Mouse (Mus musculus): Measurements from ENCODE around the gene Amn.
A peak's percentile ranks its signal among the peaks of the same experiment; 100 is the strongest.

Amn gene

GRCm38 (mm10) chr12:111267673-111268325, 3.1 kb upstream of the Amn start:
- DNase-seq (ENCODE audit: low spot score in 2 of 2), result no peak

DNA sequence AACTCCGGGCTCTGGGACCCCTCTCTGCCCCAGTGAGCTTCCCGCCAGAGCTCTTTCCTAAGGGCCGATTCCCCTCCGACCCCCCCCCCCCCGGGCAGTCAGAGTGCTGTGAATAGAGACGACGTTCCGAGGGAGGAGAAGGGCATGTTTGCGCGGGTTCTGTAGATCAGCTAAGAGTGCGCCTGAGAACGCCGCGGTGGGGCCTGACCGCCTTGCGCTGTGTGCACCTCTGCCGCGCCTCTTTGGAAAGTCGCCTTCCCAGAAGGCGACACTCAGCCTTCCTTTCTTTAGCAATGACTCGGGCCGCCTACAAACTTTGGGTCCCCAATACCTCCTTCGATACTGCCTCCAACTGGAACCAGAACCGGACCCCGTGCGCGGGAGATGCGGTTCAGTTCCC, 511 bp downstream of the Amn start:
- no peak for DNase-seq (ENCODE audit: low spot score in 2 of 2)

GRCm38 (mm10) chr12:111271966-111272365, 1.1 kb downstream of the Amn start:
- DNase-seq (ENCODE audit: low spot score in 2 of 2), result no peak

DNA sequence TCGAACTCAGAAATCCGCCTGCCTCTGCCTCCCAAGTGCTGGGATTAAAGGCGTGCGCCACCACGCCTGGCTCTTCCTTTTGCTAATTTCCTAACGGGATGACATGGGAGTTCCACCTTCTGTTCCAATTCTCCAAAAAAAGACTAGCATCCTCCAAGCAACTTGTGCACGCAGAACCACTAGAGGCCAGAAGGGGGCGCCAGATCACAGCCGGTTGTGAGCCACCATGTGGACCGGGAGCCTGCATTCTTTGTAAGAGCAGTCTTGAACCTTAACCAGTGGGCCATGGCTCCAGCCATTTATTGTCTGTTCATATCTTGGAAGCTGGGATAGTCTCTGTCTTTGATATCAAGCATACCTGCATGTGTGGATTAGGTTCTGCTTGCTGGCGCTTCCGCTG, 1.5 kb downstream of the Amn start:
- DNase-seq (ENCODE audit: low spot score in 2 of 2), result peak; percentile 81 to 87

GRCm38 (mm10) chr12:111274006-111274405, 3.1 kb downstream of the Amn start:
- no peak for DNase-seq (ENCODE audit: low spot score in 2 of 2)

DNA sequence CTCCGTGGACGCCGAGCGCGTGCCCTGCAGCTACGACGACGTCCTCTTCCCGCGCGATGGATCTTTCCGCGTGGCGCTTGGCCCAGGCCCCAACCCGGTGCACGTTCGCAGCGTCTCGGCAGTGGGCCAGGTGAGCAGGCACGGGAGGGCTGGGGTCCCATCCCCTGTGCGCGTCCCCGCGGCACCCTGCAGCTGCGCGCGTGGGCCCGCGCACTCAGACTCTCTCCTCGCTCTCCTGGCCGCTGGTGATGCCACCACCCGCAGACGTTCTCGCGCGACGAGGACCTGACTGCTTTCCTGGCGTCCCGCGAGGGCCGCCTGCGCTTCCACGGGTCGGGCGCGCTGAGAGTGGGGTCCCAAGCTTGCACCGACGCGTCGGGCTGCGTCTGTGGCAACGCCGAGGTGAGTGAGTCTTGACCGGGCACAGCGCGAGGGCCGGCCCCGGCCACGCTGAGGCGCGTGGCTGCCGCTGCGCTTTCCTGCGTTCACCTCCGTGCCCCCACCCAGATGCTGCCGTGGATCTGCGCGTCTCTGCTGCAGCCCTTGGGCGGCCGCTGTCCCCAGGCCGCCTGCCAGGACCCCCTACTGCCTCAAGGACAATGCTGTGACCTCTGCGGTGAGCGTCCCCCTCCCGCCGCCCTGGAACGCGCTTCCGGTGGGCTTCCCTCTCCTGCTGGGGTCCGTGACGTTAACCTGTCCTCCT, 3.7 kb downstream of the Amn start:
- peak in 1 of 2 experiments; percentile 37 for DNase-seq (ENCODE audit: low spot score in 2 of 2)

DNA sequence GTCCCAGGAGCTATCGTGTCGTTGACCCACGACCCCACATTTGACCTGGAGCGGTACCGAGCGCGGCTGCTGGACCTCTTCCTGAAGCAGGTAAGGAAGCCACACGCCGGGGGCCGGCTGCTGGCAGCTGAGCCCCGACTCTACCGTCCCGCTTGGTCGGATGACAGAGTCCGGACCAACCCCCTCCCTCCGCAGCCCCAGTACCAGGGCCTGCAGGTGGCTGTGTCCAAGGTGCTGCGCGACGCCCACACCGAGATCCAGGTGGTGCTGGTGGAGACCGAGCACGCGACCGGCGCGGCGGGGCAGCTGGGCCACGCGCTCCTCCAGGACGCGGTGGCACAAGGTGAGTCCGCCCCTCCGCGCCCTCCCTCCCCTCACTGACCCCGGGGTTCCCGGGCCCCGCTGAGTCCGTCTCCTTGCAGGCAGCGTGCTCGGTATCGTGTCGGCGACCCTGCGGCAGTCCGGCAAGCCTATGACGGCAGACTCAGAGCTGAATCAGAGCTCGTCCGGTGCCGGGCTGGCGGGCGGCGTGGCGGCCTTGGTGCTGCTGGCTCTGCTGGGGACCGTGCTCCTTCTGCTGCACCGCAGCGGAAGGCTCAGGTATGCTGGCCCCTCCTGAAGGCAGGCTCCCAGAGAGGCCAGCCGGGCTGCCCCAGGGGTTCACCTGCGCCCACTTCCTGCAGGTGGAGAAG, 4.4 kb downstream of the Amn start:
- no peak for DNase-seq (ENCODE audit: low spot score in 2 of 2)

- DNase-seq (ENCODE audit: low spot score in 2 of 2), result no peak
Observed at GRCm38 (mm10) chr12:111276371-111276770, 5.5 kb downstream of the Amn start.

GRCm38 (mm10) chr12:111283573-111283972, 12.7 kb downstream of the Amn start:
- DNase-seq (ENCODE audit: low spot score in 2 of 2), result no peak

DNA sequence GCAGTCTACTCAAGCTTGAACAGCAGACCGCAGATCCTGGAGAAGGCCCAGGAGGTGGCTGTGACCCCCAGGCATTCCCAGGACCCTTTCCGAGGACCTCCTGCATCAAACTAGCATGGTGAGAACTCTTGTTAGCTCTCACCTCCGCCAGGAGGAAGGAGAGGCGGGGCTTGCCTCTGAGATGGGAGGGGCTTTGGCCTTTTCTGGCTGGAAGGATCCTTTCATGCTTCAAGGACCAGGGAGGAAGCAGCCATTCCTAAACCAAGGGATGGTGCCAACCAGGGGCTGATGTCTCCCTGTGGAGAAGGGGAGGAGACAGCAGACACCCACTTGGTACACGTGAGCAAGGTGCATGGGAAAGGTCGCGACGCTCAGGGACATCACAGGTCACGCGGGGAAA, 13.6 kb downstream of the Amn start:
- no peak for DNase-seq (ENCODE audit: low spot score in 2 of 2)

- no peak for DNase-seq (ENCODE audit: low spot score in 2 of 2)
Observed at GRCm38 (mm10) chr12:111293025-111293424, 22.1 kb downstream of the Amn start.

- DNase-seq (ENCODE audit: low spot score in 2 of 2), result no peak
Observed at GRCm38 (mm10) chr12:111301322-111302017, 30.6 kb downstream of the Amn start.

DNA sequence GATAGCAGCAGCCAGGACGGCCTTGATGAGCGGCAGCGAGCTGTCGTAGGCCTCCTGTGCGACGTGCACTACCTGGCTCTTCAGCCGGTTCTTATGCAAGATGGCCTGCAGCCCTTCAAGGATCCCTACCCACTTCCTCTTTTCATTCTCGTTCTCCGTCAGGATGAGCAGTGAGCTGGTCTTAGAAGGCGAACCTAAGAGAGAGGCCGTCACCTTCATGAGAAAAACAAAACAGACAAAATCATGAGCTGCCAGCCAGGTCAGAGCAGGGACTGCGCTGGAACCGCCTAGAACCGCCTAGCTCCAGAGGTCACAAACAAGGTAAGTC, 31.1 kb downstream of the Amn start:
- no peak for DNase-seq (ENCODE audit: low spot score in 2 of 2)

DNA sequence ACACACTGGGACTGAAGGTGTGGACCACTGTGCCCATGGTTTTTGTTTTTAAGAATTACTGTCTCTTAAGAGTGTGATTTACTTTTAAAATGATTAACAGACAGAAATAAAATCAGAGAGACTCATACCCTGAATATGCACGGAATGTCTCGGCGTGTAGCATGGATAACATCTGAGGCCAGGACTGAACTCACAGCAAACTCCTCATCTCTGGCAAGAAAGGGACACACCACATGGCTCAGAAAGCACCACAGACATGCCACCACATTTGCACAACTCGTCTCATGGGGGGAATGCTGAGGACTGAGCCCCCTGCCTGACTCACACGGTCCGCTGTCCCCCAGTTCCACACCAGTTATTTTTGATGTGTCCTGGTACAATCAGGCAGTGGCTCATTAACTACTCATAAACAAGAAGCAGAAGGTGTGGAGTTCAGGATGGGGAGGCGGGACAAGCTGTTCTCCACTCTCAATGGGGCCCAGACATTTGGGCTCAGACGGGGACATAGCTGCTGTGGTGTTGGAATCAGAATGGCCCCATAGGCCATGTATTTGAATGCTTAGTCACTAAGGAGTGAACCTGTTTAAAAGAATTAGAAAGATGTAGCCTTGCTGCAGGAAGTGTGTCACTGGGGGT, 32.9 kb downstream of the Amn start:
- DNase-seq (ENCODE audit: low spot score in 2 of 2), result no peak

GRCm38 (mm10) chr12:111306821-111307220, 35.9 kb downstream of the Amn start:
- DNase-seq (ENCODE audit: low spot score in 2 of 2), result no peak

DNA sequence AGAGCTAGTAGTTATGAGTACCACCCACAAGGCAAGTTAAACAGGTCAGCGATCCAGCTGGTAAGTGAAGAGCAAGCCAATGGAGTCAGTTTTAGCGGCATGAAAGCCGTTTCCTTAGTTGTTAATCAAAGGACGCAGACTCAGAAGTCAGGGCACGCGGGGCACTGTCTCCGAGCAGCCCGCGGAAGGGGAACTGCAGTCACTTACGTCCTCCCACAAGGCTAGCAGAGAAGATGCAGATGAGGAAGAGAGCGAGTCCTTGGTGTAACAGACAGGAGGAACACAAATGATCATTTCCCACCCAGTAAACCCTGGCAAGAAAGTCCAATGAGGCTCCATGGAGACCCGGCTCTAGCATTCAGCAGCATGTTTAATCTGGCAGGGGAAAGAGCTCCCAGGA, 38.4 kb downstream of the Amn start:
- DNase-seq (ENCODE audit: low spot score in 2 of 2), result no peak

GRCm38 (mm10) chr12:111309931-111310330, 39.0 kb downstream of the Amn start:
- no peak for DNase-seq (ENCODE audit: low spot score in 2 of 2)

- DNase-seq (ENCODE audit: low spot score in 2 of 2), result no peak
Observed at GRCm38 (mm10) chr12:111311775-111312174, 40.9 kb downstream of the Amn start.

GRCm38 (mm10) chr12:111314273-111314672, 43.4 kb downstream of the Amn start:
- no peak for DNase-seq (ENCODE audit: low spot score in 2 of 2)

DNA sequence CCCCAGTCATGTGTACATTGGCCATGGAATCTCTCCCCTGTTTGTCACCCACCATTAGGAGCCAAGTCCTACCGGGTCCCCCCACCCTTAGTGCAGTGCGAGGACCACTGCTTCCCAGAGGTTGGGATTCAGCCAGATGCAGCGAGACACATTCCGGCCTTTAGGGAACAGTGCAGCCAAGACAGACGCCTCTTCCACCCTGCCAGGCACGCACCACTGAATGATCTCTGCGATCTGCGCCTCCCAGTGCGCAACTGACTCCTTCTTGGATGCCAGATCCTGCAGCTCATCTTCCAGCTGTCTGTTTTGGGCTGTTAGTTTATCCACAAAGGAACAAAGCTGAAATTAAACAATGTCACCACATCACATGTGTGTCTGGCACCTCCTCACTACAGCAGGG, 46.8 kb downstream of the Amn start:
- no peak for DNase-seq (ENCODE audit: low spot score in 2 of 2)

DNA sequence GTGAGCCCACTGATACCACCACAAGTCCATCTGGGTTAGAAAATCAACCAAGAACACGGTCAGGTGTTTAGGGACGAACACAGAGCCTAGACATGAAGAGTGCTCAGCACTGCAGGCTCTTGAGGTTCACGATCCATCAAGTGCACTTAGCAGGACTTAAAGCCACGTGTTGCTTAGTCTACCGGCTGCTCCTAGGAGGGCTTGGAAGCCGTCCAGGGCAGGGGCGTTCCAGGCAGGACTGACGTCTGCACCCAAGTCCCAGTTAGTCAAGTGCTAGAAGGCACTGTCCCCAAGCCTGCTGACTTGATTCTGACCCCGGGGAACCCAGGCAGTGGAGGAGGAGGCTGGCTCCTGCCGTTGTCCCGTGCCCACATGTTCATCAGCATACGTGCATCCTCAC, 49.7 kb downstream of the Amn start:
- no peak for DNase-seq (ENCODE audit: low spot score in 2 of 2)

DNA sequence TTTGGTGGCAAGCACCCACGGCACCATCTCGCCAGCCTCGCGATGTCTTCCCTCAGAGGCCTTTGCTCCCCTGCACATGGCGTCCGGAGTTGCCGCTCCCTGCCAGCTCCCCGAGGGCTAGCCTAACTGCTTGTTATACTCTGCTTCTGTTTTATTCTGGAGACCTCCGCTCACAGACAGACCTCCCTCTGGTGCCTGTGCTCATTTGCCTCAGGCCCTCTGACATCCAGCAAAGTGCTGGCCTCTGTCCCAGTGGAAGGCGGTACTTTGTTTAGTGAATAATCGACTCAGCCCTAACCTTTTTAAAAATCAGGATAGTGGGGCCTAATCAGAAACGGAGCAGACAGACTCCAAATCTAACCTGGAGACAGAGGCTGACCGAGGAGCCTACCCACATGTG, 50.9 kb downstream of the Amn start:
- DNase-seq (ENCODE audit: low spot score in 2 of 2), result no peak

All from cerebellum, postnatal 4 days (tissue).